Mouse (Mus musculus): ENCODE measurements at regions not wholly inside any gene's neighbourhood (a gene's known extent, or its start where the extent isn't known, plus 50 kb on each side); places are given as distances from the start of the nearest gene placed in this dataset.

GRCm38 (mm10) chr8:90031220-90031619, 316.9 kb downstream of the Tox3 start:
- TF ChIP-seq TAL1 (IDR thresholded peaks at IDR 0.05; ENCODE audit: low read length) (no peak), GATA1 (IDR thresholded peaks at IDR 0.05; ENCODE audit: low read length) (no peak)

All from erythroblast, embryonic 14.5 days (primary cell).